Mouse (Mus musculus) frontal cortex, postnatal 36 days (tissue): Measurements from ENCODE around the gene Mcm10.
"Not testable (repeated sequence)": the region's sequence is repeated elsewhere in the genome, so short reads cannot be mapped to it uniquely, and the experiment has no call there.

Source experiments
- DNase-seq, 2 experiments: peaks; one replicate each; pipeline ENCODE4 v3.0.0; 2022; ENCODE audit warnings: low spot score in 2 of 2

Mcm10 gene

GRCm38 (mm10) chr2:4986798-4987197 lies 25.8 kb downstream of the Mcm10 start:
- no peak for DNase-seq

GRCm38 (mm10) chr2:4985000-4985399 lies 27.6 kb downstream of the Mcm10 start:
- DNase-seq = no peak

- DNase-seq = no peak
These were observed 28.6 kb downstream of the Mcm10 start for GRCm38 (mm10) chr2:4983987-4984386.

GRCm38 (mm10) chr2:4978091-4978490 lies 34.5 kb downstream of the Mcm10 start:
- no peak for DNase-seq

- DNase-seq = peak; percentile 17 to 49
These were observed 36.8 kb downstream of the Mcm10 start, which contains the start of gene Ucma for GRCm38 (mm10) chr2:4975807-4976206. TSS of gene Ucma (plus strand) at chr2:4976122.

- DNase-seq = no peak
These were observed 43.5 kb downstream of the Mcm10 start for GRCm38 (mm10) chr2:4969083-4969482.

GRCm38 (mm10) chr2:4967806-4968205 lies 44.8 kb downstream of the Mcm10 start:
- DNase-seq = no peak

- no peak for DNase-seq
These were observed 54.6 kb downstream of the Mcm10 start for GRCm38 (mm10) chr2:4958039-4958438.

GRCm38 (mm10) chr2:4954216-4954760 lies 58.3 kb downstream of the Mcm10 start:
- no peak for DNase-seq

GRCm38 (mm10) chr2:4950986-4951385 lies 61.6 kb downstream of the Mcm10 start:
- DNase-seq = no peak

- not testable (repeated sequence) for DNase-seq
These were observed 62.9 kb downstream of the Mcm10 start for GRCm38 (mm10) chr2:4949691-4950090.

- DNase-seq = no peak
These were observed 71.7 kb downstream of the Mcm10 start for GRCm38 (mm10) chr2:4940861-4941260.
